Mouse (Mus musculus) left cerebral cortex, postnatal 25 days (tissue): ENCODE measurements around the gene Gpr84. TPM values are rescaled to one million over a fixed set of nuclear protein-coding genes. Genes with fewer than 3 reads are reported as not detected.
"Not testable (repeated sequence)": the region's sequence is repeated elsewhere in the genome, so short reads cannot be mapped to it uniquely, and the experiment has no call there.

Experiments
- DNase-seq, 2 experiments: peaks; one replicate each; pipeline ENCODE4 v3.0.0; 2022; ENCODE audit warnings: low spot score in 2 of 2, mixed read lengths in 1 of 2
- intact Hi-C: fragments of 180-260 bp; cut with DNase I; formaldehyde crosslinking; loops from one replicate; pipeline ENCODE4 v1.15.1; 2025
- total RNA-seq, 2 experiments: library from RNA; stranded (reverse); gene quantifications; 2 replicates each; pipeline ENCODE4 v1.2.3; 2021

Gpr84 gene
- total RNA-seq, 2 experiments from 2014 or later: 0.69 to 0.94 TPM

DNA sequence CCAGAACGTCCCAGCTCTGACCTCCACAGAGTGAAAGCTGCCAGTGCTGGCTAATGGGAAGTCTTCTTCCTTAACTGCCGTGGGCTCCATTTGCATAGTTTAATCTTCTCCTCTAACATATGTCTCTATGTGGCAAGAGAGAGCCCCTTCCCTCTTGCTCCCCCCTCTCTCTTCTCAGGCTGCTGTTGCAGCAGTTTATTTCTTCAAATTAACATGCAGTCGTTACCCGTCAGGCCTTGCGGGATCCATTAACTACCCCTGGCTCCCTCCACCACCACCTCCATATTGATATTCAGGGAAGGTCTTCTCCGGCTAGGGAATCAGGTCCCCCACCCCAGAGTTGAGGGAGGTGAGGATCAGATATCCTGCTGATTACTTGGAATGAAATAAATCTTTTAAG, 13.1 kb downstream of the Gpr84 start:
- intact Hi-C loops: no loop called here
- DNase-seq: no peak

GRCm38 (mm10) chr15:103295851-103296250, 14.6 kb downstream of the Gpr84 start:
- DNase-seq: no peak
- intact Hi-C loops: no loop called here

- DNase-seq: no peak
- intact Hi-C loops: no loop called here
Measured at GRCm38 (mm10) chr15:103294649-103295048, 15.8 kb downstream of the Gpr84 start.

- intact Hi-C loops: no loop called here
- no peak for DNase-seq
Measured at GRCm38 (mm10) chr15:103293375-103293774, 17.0 kb downstream of the Gpr84 start.

DNA sequence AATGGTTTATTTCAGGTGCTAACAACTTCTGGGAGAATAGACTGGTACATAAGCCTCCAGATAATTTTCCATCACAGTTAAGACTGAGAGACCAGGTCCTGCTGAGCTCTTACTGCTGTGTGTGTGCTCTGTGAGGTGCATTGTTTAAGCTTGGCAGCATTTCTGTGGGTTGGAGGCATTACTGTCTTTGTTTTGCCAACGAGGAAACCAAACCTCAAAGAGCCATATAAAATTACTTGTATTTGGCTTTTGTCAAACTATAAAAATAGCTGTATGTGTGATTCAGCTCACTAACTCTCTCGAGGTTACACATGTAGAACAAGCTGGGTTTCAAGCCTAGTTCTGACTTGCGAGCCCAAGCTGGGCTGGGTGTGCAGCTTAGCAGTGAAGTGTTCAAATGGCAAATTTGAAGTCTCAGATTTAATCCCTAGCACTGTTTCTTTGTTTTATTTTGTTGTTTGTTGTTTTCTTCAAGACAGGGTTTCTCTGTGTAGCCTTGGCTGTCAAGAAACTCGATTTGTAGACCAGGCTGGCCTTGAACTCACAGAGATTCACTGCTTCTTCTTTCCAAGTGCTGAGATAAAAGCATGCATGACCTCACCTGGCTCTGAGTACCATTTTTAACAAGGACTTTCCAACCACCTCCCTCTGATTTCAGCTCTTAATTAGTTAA, 17.6 kb downstream of the Gpr84 start:
- DNase-seq: no peak
- intact Hi-C loops: no loop called here

DNA sequence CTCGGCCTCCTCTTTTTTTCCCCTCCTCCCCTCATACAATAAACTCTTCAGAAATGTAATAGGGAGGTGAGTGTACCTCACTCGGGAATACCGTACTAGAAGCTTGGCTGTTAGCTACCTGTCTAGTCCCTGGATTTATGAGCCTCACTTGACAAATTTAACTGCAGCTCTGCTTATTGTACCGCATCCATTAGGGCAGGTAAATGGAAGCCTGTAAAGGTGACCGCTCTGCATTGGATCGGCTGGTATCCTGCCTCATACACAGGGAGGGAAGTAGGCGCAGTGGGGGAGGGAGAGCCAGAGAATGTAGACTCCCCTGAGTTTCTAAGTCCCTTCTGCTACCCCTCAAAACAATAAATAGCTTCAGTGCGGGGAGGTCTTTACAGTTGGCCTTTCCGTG, 19.6 kb downstream of the Gpr84 start:
- intact Hi-C loops: no loop called here
- no peak for DNase-seq

DNA sequence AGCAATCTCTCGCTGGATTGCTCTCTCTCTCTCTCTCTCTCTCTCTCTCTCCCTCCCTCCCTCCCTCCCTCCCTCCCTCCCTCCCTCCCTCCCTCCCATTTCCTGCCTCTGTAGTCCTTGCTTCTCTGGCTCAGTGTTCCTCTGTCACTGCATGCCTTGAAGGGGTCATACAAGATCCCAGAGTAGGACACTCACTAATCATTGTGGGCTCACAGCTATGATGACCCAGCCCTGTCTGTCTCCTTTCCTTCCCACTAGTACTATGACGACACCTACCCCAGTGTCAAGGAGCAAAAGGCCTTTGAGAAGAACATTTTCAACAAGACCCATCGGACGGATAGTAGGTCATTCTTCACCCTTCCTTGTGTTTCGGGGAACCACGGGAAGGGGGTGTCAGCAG, 20.0 kb downstream of the Gpr84 start:
- DNase-seq: no peak
- intact Hi-C loops: no loop called here

- intact Hi-C loops: no loop called here
- DNase-seq: no peak
Measured at GRCm38 (mm10) chr15:103289600-103289999, 20.8 kb downstream of the Gpr84 start.

DNA sequence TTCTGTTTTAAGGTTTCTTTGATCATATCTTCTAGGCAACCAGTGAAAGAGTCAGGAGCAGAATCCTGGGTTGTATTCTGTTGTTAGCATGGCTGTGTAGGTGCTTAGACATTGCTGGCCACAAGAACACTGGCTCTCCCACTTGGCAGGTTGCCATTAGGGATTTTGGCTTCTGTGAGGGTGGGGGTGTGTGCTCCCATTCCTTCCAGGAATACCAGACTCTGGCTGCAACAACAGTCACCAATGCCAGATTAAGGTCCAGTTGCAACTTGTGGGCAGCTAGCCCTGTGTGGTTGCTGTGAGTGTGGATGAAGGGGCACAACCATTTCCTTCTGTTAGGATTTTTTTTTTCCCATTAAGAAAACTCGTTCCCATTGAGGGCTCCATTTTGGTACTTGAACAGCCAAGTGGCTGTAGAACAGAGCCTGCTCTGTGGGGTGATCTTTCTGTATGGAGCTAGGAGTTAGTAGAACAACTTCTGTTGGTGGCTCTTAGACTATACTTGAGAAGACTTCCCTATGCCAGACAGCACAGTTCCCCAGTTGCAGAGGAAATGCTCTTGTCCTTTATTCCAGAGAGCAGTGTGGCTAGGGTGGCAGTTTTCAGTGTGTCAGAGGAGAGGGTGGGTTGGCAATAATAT, 24.5 kb downstream of the Gpr84 start:
- intact Hi-C loops: loop anchor here (2.0 kb wide), 1 partner anchor 21 kb away; no protein-coding TSS in a partner anchor
- DNase-seq: peak in 1 of 2 experiments; percentile 51

- intact Hi-C loops: loop anchor here (2.0 kb wide), 1 partner anchor 22 kb away; no protein-coding TSS in a partner anchor
- DNase-seq: no peak
Measured at GRCm38 (mm10) chr15:103284647-103285046, 25.8 kb downstream of the Gpr84 start.

GRCm38 (mm10) chr15:103284066-103284465, 26.3 kb downstream of the Gpr84 start:
- no peak for DNase-seq
- intact Hi-C loops: loop anchor here (2.0 kb wide), 1 partner anchor 23 kb away; no protein-coding TSS in a partner anchor

GRCm38 (mm10) chr15:103281465-103282205, 28.8 kb downstream of the Gpr84 start:
- no peak for DNase-seq
- intact Hi-C loops: no loop called here

GRCm38 (mm10) chr15:103280817-103281464, 29.5 kb downstream of the Gpr84 start:
- intact Hi-C loops: no loop called here
- no peak for DNase-seq

- no peak for DNase-seq
- intact Hi-C loops: no loop called here
Measured at GRCm38 (mm10) chr15:103279750-103280149, 30.7 kb downstream of the Gpr84 start.

DNA sequence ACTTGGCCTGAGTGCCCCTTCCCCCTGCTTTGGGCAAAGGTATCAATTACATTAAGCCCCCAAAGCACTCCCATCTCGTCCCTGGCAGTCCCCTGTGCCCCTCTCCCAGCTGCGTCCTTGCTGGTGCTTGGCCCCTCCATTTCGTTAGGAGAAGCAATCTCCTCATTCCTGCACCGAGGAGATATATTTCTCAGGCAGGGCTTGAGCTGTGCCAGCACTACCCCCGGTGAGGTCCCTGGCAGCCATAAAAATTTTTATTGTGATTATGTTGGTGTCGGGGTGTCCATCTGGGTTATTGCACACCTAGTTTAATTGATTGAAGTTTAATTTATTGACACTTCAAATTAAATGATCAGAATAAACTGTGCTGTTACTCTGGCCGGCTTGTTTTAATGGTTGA, 32.5 kb downstream of the Gpr84 start:
- intact Hi-C loops: no loop called here
- DNase-seq: no peak

DNA sequence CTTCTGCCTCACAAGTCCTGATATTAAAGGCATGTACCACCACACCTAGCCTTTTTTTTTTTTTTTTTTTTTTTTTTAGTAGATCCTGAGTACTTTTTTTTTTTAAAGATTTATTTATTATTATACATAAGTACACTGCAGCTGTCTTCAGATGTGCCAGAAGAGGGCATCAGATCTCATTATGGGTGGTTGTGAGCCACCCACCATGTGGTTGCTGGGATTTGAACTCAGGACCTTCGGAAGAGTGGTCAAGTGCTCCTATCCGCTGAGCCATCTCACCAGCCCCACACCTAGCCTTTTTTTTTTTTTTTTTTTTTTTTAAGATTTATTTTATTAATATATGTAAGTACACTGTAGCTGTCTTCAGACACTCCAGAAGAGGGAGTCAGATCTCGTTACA, 34.5 kb downstream of the Gpr84 start:
- DNase-seq, intact Hi-C loops: not testable (repeated sequence)

- DNase-seq: peak; percentile 97 to 100
- intact Hi-C loops: loop anchor here (1.0 kb wide), 1 partner anchor 32 kb away; the partner anchor contains the start of gene Hnrnpa1
Measured at GRCm38 (mm10) chr15:103272419-103273279, 37.8 kb downstream of the Gpr84 start, which contains the start of gene Copz1. Copz1 (plus strand) TSS chr15:103272714.

GRCm38 (mm10) chr15:103268903-103269302, 41.5 kb downstream of the Gpr84 start:
- intact Hi-C loops: no loop called here
- DNase-seq: no peak

DNA sequence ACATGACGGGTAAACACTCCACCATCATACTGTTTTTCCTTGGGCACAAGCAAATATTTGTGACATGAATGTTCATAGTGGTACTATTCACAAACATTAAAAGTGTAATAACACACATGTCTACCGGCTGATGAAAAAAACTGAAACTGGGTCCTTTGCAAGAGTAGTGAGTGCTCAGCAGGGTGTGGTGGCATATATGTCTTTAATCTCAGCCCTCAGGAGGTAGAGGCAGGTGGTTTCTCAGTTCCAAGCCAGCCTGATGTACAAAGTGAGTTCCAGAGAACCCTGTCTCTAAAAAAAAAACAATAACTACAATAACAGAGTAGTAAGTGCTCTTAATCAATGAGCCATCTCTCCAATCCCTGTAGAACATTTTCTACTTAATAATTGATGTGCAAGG, 45.6 kb downstream of the Gpr84 start:
- DNase-seq: no peak
- intact Hi-C loops: no loop called here
